Mouse (Mus musculus): ENCODE data around the gene Bag3. TPM values are rescaled to one million over a fixed set of nuclear protein-coding genes. Genes with fewer than 3 reads are reported as not detected.
A peak's percentile ranks its signal among the peaks of the same experiment; 100 is the strongest.

Bag3 gene
- polyA plus RNA-seq, 1 experiment = 27.6 TPM

DNA sequence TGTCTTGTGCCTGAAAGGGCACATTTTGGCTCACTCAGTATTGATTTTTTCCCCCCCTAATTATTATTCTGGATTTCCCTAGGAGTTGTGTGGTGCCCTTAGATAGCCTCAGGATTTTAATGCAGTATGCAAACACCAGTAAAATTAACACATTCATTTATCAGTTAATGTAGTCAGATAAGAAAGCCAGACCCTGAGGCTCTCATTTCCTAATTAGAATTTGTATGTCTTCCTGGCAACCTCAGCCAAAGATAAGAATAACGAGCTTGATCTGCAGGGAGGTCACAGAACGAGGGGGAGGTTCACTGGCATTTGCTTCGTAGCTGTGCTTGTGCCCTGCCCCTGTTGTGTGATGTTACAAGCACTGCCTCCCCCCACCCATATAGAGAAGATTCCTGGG is 12.7 kb downstream of the Bag3 start:
- Histone ChIP-seq H3K27me3 (replicated peaks; ENCODE audit: control insufficient read depth, insufficient read depth, low read length) (no peaks in the 10 kb centered on the region), H3K27ac (ENCODE audit: insufficient read depth, low read depth, low read length) (no peak overlapping the region), H3K4me3 (ENCODE audit: insufficient read depth, low read depth, low read length) (no peak overlapping the region), H3K36me3 (ENCODE audit: control insufficient read depth, insufficient read depth, low read length) (no peaks in the 10 kb centered on the region), H3K4me1 (ENCODE audit: control insufficient read depth, insufficient read depth, low read length) (peaks cover 32% of the 10 kb centered on the region)
- DNase-seq = no peak
- WGBS = 38% methylated on average over 3 of the region's 3 CpGs
- TF ChIP-seq CTCF (conservative IDR thresholded peaks at IDR 0.05; ENCODE audit: insufficient read depth, insufficient read length, low read depth, low read length) (no peak), POLR2A (IDR thresholded peaks at IDR 0.05; ENCODE audit: low read depth, low read length) (no peak)

DNA sequence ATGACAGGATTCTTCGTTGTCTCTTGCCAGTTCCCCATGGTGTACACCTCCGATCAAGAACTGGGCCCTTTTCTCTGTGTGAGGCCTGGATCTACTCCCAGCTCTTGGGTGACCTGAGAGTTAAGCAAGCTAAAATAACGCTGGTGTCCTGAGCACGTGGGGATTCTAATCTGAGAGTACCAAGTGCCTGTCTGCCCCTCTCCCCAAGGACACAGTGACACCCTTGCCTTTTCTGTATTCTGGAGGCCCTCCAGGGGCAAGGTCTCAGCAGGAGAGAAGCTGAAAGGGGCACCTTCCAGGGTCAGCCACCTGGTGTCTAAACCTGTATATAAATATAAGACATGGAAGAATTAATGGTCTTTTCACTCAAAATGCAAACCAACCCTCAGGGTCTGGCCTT is 14.3 kb downstream of the Bag3 start:
- Histone ChIP-seq H3K27me3 (replicated peaks; ENCODE audit: control insufficient read depth, insufficient read depth, low read length) (no peaks in the 10 kb centered on the region), H3K4me1 (ENCODE audit: control insufficient read depth, insufficient read depth, low read length) (peaks cover 26% of the 10 kb centered on the region), H3K27ac (ENCODE audit: insufficient read depth, low read depth, low read length) (no peak overlapping the region), H3K4me3 (ENCODE audit: insufficient read depth, low read depth, low read length) (no peak overlapping the region), H3K36me3 (ENCODE audit: control insufficient read depth, insufficient read depth, low read length) (no peaks in the 10 kb centered on the region)
- 54% methylated on average over 4 of the region's 4 CpGs for WGBS
- TF ChIP-seq CTCF (conservative IDR thresholded peaks at IDR 0.05; ENCODE audit: insufficient read depth, insufficient read length, low read depth, low read length) (no peak), POLR2A (IDR thresholded peaks at IDR 0.05; ENCODE audit: low read depth, low read length) (no peak)
- DNase-seq = no peak

DNA sequence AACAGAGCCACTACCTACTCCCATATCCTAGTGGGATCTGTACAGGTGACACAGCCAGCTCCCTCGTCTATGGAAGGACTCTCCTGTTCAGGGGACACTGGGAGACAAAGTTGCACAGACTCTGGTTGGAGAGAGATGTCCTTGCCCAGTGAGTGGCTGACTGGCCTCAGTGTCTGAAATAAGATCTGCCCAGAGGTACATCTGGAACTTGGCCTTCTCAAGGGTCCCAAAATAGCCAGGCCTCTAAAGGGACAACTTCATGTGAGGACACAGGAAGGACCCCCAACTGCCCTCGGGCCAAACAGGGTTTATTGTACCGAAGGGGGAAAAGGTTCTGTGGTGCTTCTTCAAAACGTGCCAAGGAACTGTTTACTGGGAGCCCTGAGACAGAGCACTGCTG is 14.8 kb downstream of the Bag3 start:
- Histone ChIP-seq H3K27me3 (replicated peaks; ENCODE audit: control insufficient read depth, insufficient read depth, low read length) (no peaks in the 10 kb centered on the region), H3K4me3 (ENCODE audit: insufficient read depth, low read depth, low read length) (no peak overlapping the region), H3K36me3 (ENCODE audit: control insufficient read depth, insufficient read depth, low read length) (no peaks in the 10 kb centered on the region), H3K27ac (ENCODE audit: insufficient read depth, low read depth, low read length) (no peak overlapping the region), H3K4me1 (ENCODE audit: control insufficient read depth, insufficient read depth, low read length) (peaks cover 26% of the 10 kb centered on the region)
- no peak for DNase-seq
- 62% methylated on average over 4 of the region's 4 CpGs for WGBS
- no peak for TF ChIP-seq POLR2A (IDR thresholded peaks at IDR 0.05; ENCODE audit: low read depth, low read length)
- TF ChIP-seq CTCF (conservative IDR thresholded peaks at IDR 0.05; ENCODE audit: insufficient read depth, insufficient read length, low read depth, low read length) = no peak

DNA sequence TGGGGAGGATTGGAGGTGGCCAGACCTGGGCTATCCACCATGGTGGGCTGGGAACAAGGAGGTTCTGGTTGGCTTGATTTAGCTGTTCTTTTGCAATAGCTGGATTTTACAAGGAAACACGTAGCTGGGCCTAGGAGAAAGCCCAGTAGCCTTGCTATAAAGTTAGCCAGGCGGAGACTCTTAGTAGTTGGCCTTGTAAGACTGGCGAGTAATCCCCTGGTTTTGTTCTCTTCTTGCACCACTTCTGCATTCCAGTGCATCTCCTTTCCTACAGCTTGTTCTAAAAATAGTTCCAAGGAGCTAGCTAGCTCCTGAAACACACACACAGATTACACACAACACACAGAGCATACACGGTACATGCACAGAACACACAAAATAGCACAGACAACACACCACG is 15.4 kb downstream of the Bag3 start:
- Histone ChIP-seq H3K27ac (ENCODE audit: insufficient read depth, low read depth, low read length) (peak overlapping the region; percentile 19; the same call in 1 of the 2 replicates), H3K27me3 (replicated peaks; ENCODE audit: control insufficient read depth, insufficient read depth, low read length) (no peaks in the 10 kb centered on the region), H3K4me1 (ENCODE audit: control insufficient read depth, insufficient read depth, low read length) (peaks cover 23% of the 10 kb centered on the region), H3K4me3 (ENCODE audit: insufficient read depth, low read depth, low read length) (no peak overlapping the region), H3K36me3 (ENCODE audit: control insufficient read depth, insufficient read depth, low read length) (no peaks in the 10 kb centered on the region)
- DNase-seq = no peak
- TF ChIP-seq CTCF (conservative IDR thresholded peaks at IDR 0.05; ENCODE audit: insufficient read depth, insufficient read length, low read depth, low read length) (no peak), POLR2A (IDR thresholded peaks at IDR 0.05; ENCODE audit: low read depth, low read length) (no peak)
- 67% methylated on average over 5 of the region's 5 CpGs for WGBS

DNA sequence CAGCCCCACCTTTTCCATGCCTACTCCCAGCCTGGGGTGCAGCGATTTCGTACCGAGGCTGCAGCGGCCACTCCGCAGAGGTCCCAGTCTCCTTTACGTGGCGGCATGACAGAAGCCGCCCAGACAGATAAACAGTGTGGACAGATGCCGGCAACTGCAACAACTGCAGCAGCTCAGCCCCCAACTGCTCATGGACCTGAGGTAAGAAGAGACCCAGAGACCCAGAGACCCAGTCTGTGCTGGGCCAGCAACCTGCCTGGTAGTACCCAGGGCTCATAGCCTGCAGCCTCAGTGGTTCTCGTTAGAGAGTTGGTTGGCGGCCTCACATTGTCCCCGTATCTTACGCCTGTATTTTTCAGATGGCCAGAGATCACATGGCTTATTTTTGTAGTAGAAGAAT is 16.7 kb downstream of the Bag3 start:
- no peak for DNase-seq
- H3K27ac ChIP-seq (ENCODE audit: insufficient read depth, low read depth, low read length) = no peak overlapping the region
- peaks cover 18% of the 10 kb centered on the region for H3K4me1 ChIP-seq (ENCODE audit: control insufficient read depth, insufficient read depth, low read length)
- no peaks in the 10 kb centered on the region; the same call in 1 of the 2 replicates for H3K36me3 ChIP-seq (ENCODE audit: control insufficient read depth, insufficient read depth, low read length)
- H3K27me3 ChIP-seq (replicated peaks; ENCODE audit: control insufficient read depth, insufficient read depth, low read length) = no peaks in the 10 kb centered on the region
- H3K4me3 ChIP-seq (ENCODE audit: insufficient read depth, low read depth, low read length) = no peak overlapping the region
- no peak for TF ChIP-seq POLR2A (IDR thresholded peaks at IDR 0.05; ENCODE audit: low read depth, low read length)
- no peak for TF ChIP-seq CTCF (conservative IDR thresholded peaks at IDR 0.05; ENCODE audit: insufficient read depth, insufficient read length, low read depth, low read length)
- WGBS = 95% methylated on average over 13 of the region's 13 CpGs

DNA sequence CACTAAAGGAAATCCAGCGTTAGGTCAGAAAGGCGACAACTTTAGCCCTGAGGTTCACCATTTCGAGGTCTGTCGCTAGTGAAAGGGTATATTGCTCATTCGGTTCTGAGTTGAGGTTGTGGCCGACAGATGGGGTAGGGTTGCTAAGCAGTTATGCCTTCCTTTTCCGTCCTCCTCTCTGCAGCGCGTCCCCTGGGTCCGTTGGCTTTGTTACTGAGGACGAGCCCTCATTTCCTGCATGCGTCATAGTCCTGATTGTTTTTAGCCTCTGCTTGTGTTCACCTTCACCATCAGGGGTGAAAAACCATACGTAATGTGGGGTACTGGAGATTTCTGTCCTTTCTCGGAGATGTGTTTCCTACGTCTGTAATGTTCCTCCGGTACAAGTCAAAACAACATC is 17.3 kb downstream of the Bag3 start:
- 79% methylated on average over 16 of the region's 16 CpGs for WGBS
- Histone ChIP-seq H3K4me1 (ENCODE audit: control insufficient read depth, insufficient read depth, low read length) (peaks cover 16% of the 10 kb centered on the region), H3K27ac (ENCODE audit: insufficient read depth, low read depth, low read length) (peak overlapping the region; percentile 73), H3K36me3 (ENCODE audit: control insufficient read depth, insufficient read depth, low read length) (peaks cover 3% of the 10 kb centered on the region; the same call in 1 of the 2 replicates), H3K27me3 (replicated peaks; ENCODE audit: control insufficient read depth, insufficient read depth, low read length) (no peaks in the 10 kb centered on the region), H3K4me3 (ENCODE audit: insufficient read depth, low read depth, low read length) (no peak overlapping the region)
- no peak for TF ChIP-seq CTCF (conservative IDR thresholded peaks at IDR 0.05; ENCODE audit: insufficient read depth, insufficient read length, low read depth, low read length)
- TF ChIP-seq POLR2A (IDR thresholded peaks at IDR 0.05; ENCODE audit: low read depth, low read length) = no peak
- peak; percentile 42 for DNase-seq

DNA sequence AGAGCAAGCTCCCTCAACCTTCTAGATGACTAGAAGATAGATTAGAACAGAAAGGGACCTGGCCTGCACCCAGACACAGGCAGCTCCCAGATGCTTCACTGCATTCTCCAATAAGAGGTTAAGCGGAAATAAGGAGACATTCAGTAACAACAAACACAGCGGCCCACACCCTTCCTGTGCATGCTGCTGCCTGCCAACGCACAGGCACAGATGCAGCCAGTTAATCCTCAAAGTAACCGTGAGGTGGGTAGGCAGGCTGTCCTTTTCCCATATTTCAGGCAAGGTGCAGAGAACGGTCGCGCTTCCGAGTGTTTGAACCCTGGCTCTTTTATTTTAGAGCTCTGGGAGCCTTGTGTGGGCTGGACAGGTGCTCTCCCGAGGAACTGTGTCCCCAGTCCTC is 17.8 kb downstream of the Bag3 start:
- TF ChIP-seq POLR2A (IDR thresholded peaks at IDR 0.05; ENCODE audit: low read depth, low read length) = no peak
- no peak for TF ChIP-seq CTCF (conservative IDR thresholded peaks at IDR 0.05; ENCODE audit: insufficient read depth, insufficient read length, low read depth, low read length)
- peaks cover 4% of the 10 kb centered on the region; the same call in 1 of the 2 replicates for H3K36me3 ChIP-seq (ENCODE audit: control insufficient read depth, insufficient read depth, low read length)
- peak overlapping the region; percentile 73 for H3K27ac ChIP-seq (ENCODE audit: insufficient read depth, low read depth, low read length)
- DNase-seq = peak; percentile 71
- no peak overlapping the region for H3K4me3 ChIP-seq (ENCODE audit: insufficient read depth, low read depth, low read length)
- H3K4me1 ChIP-seq (ENCODE audit: control insufficient read depth, insufficient read depth, low read length) = peaks cover 16% of the 10 kb centered on the region
- WGBS = 67% methylated on average over 9 of the region's 9 CpGs
- H3K27me3 ChIP-seq (replicated peaks; ENCODE audit: control insufficient read depth, insufficient read depth, low read length) = no peaks in the 10 kb centered on the region
